Mouse (Mus musculus): ENCODE measurements at regions not wholly inside any gene's neighbourhood (a gene's known extent, or its start where the extent isn't known, plus 50 kb on each side); places are given as distances from the start of the nearest gene placed in this dataset.

- TF ChIP-seq GATA2 (IDR thresholded peaks at IDR 0.05; ENCODE audit: borderline replicate concordance, low read depth, low read length) (no peak), CTCF (IDR thresholded peaks at IDR 0.05; ENCODE audit: low read depth, low read length) (no peak), GATA1 (IDR thresholded peaks at IDR 0.05; ENCODE audit: borderline replicate concordance, low read length) (no peak), POLR2AphosphoS5 (IDR thresholded peaks at IDR 0.05; ENCODE audit: insufficient replicate concordance, low read depth, low read length) (no peak), TAL1 (conservative IDR thresholded peaks at IDR 0.05; ENCODE audit: low read depth, low read length) (no peak)
- no peaks in the 10 kb centered on the region for H3K36me3 ChIP-seq (replicated peaks)
- ATAC-seq (ENCODE audit: extremely low read depth, insufficient number of reproducible peaks, low FRiP score, poor library complexity, severe bottlenecking), result no peak
Measured at GRCm38 (mm10) chr6:98101023-98101422, 241.5 kb downstream of the Gm765 start.

DNA sequence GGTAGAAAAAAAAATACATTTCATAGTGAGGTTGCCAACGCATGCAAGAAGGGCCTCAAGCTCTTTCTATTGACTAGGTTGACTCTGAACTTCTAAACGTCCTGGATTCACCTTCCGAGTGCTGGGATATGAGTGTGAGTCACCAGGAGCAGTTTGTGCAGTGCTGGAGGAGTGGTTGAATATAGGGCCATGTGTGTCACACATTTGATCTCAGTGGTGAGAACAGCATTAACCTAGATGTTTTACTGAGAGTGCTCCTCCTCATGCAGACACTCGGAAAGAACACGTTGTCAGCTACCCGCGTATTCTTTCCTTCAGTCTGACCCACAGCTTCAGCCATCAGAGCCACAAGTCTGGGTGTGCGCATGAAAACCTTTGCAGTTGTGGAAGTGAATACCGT is 243.4 kb downstream of the Gm765 start:
- Histone ChIP-seq H3K27me3 (ENCODE audit: insufficient read depth, low read length) (no peaks in the 10 kb centered on the region), H3K4me1 (ENCODE audit: insufficient read depth, low read depth, low read length) (no peaks in the 10 kb centered on the region), H3K9me3 (replicated peaks) (peaks cover 32% of the 10 kb centered on the region), H3K36me3 (replicated peaks) (no peaks in the 10 kb centered on the region), H3K4me3 (ENCODE audit: low read depth, low read length) (no peak overlapping the region)
- ATAC-seq (ENCODE audit: extremely low read depth, insufficient number of reproducible peaks, low FRiP score, poor library complexity, severe bottlenecking) (no peak), DNase-seq (ENCODE audit: low spot score) (no peak)
- TF ChIP-seq POLR2AphosphoS5 (IDR thresholded peaks at IDR 0.05; ENCODE audit: insufficient replicate concordance, low read depth, low read length) (no peak), TAL1 (conservative IDR thresholded peaks at IDR 0.05; ENCODE audit: low read depth, low read length) (no peak)

More at GRCm38 (mm10) chr6:98101023-98101422, 241.5 kb downstream of the Gm765 start:
- Histone ChIP-seq H3K4me3 (ENCODE audit: low read depth, low read length) (no peak overlapping the region), H3K4me1 (ENCODE audit: insufficient read depth, low read depth, low read length) (no peaks in the 10 kb centered on the region), H3K9me3 (replicated peaks) (peaks cover 29% of the 10 kb centered on the region), H3K27me3 (ENCODE audit: insufficient read depth, low read length) (no peaks in the 10 kb centered on the region)
- no peak for DNase-seq (ENCODE audit: low spot score)

DNA sequence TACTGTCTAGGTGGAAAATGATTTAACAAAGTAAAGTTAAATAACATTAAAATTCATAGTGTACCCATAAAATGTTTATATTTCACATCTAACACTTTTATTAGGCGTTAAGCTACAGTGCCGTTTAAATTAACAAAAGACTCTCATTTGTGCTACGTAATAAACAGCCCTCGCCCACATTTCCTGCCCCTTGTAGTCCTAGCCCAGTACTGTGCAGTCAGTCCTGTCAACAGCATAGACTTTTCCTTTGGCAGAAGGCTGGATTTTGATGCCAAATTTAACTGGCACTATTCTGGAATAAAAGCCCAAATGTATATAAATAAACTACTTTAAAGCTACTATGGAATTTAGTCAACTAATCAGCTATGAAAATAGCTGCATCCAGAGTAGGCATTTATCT is 247.3 kb downstream of the Gm765 start:
- Histone ChIP-seq H3K4me3 (ENCODE audit: low read depth, low read length) (no peak overlapping the region), H3K36me3 (replicated peaks) (no peaks in the 10 kb centered on the region), H3K27me3 (ENCODE audit: insufficient read depth, low read length) (no peaks in the 10 kb centered on the region), H3K4me1 (ENCODE audit: insufficient read depth, low read depth, low read length) (no peaks in the 10 kb centered on the region), H3K9me3 (replicated peaks) (peaks cover 23% of the 10 kb centered on the region)
- TF ChIP-seq GATA1 (IDR thresholded peaks at IDR 0.05; ENCODE audit: borderline replicate concordance, low read length), result no peak
- TF ChIP-seq TAL1 (conservative IDR thresholded peaks at IDR 0.05; ENCODE audit: low read depth, low read length), result no peak
- no peak for TF ChIP-seq CTCF (IDR thresholded peaks at IDR 0.05; ENCODE audit: low read depth, low read length)
- no peak for TF ChIP-seq GATA2 (IDR thresholded peaks at IDR 0.05; ENCODE audit: borderline replicate concordance, low read depth, low read length)
- TF ChIP-seq POLR2AphosphoS5 (IDR thresholded peaks at IDR 0.05; ENCODE audit: insufficient replicate concordance, low read depth, low read length), result no peak
- ATAC-seq (ENCODE audit: extremely low read depth, insufficient number of reproducible peaks, low FRiP score, poor library complexity, severe bottlenecking) (no peak), DNase-seq (ENCODE audit: low spot score) (no peak)

GRCm38 (mm10) chr6:98089185-98089584 is 253.4 kb downstream of the Gm765 start:
- no peak for DNase-seq (ENCODE audit: low spot score)
- ATAC-seq (ENCODE audit: extremely low read depth, insufficient number of reproducible peaks, low FRiP score, poor library complexity, severe bottlenecking), result no peak

DNA sequence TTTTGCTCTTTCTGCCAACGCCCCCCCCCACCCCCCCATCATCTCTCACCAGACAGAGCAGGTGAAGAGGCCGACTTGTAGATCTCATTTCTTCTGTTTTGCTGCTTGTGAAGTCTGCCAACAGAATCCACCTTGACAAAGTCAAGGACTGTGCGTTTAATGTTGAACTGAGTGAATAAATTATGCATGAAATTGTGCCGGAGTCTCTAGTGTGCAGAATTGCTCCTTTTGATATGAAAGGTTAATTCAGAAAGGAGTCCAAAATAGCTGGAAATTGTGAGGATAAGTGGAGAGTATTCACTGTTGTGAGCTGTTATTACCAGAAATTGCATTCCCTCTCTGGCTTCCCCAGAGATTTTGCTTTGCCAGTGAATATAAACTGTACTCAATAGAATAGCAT is 262.5 kb downstream of the Gm765 start:
- H3K4me3 ChIP-seq (ENCODE audit: low read depth, low read length), result no peak overlapping the region
- peaks cover 14% of the 10 kb centered on the region for H3K9me3 ChIP-seq (replicated peaks)
- no peak for ATAC-seq (ENCODE audit: extremely low read depth, insufficient number of reproducible peaks, low FRiP score, poor library complexity, severe bottlenecking)
- H3K36me3 ChIP-seq (replicated peaks), result no peaks in the 10 kb centered on the region
- TF ChIP-seq POLR2AphosphoS5 (IDR thresholded peaks at IDR 0.05; ENCODE audit: insufficient replicate concordance, low read depth, low read length), result no peak
- TF ChIP-seq TAL1 (conservative IDR thresholded peaks at IDR 0.05; ENCODE audit: low read depth, low read length), result no peak
- no peak for TF ChIP-seq GATA2 (IDR thresholded peaks at IDR 0.05; ENCODE audit: borderline replicate concordance, low read depth, low read length)
- no peaks in the 10 kb centered on the region for H3K4me1 ChIP-seq (ENCODE audit: insufficient read depth, low read depth, low read length)
- no peak for DNase-seq (ENCODE audit: low spot score)
- no peaks in the 10 kb centered on the region for H3K27me3 ChIP-seq (ENCODE audit: insufficient read depth, low read length)

More at GRCm38 (mm10) chr6:98089185-98089584, 253.4 kb downstream of the Gm765 start:
- H3K9me3 ChIP-seq (replicated peaks), result peaks cover 25% of the 10 kb centered on the region
- H3K27me3 ChIP-seq (ENCODE audit: insufficient read depth, low read length), result no peaks in the 10 kb centered on the region
- no peaks in the 10 kb centered on the region for H3K4me1 ChIP-seq (ENCODE audit: insufficient read depth, low read depth, low read length)
- TF ChIP-seq GATA1 (IDR thresholded peaks at IDR 0.05; ENCODE audit: borderline replicate concordance, low read length) (no peak), GATA2 (IDR thresholded peaks at IDR 0.05; ENCODE audit: borderline replicate concordance, low read depth, low read length) (no peak), TAL1 (conservative IDR thresholded peaks at IDR 0.05; ENCODE audit: low read depth, low read length) (no peak), CTCF (IDR thresholded peaks at IDR 0.05; ENCODE audit: low read depth, low read length) (no peak), POLR2AphosphoS5 (IDR thresholded peaks at IDR 0.05; ENCODE audit: insufficient replicate concordance, low read depth, low read length) (no peak)
- H3K4me3 ChIP-seq (ENCODE audit: low read depth, low read length), result no peak overlapping the region
- H3K36me3 ChIP-seq (replicated peaks), result no peaks in the 10 kb centered on the region
